Mouse (Mus musculus): ENCODE data around the gene Gm7945.
"Not testable (repeated sequence)": the region's sequence is repeated elsewhere in the genome, so short reads cannot be mapped to it uniquely, and the experiment has no call there.

DNA sequence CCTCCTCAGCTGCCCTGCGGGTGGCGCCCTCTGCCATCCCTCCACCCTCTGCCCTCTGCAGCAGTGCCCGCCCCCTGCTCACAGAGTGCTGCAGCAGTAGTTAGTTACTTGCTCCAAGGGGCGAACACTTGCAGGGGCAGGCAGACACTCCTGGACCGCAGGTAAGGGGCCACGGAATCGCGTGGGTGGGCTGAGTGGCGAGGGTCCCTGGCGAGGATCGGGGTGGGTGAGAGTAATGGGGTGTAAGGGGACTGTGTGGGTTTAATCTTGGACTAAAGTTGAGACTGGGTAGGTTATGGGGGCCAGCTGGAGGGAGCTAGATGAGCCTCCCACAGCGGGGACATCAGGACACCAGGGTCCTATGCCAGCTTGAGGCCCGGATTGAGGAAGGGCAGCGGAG, 38.5 kb upstream of the Gm7945 start:
- TF ChIP-seq CTCF (IDR thresholded peaks at IDR 0.05; ENCODE audit: borderline replicate concordance, control insufficient read depth, extremely low read depth, insufficient read depth, low read length, poor library complexity); POLR2A (IDR thresholded peaks at IDR 0.05; ENCODE audit: control insufficient read depth, extremely low read depth, insufficient read depth, low read length, poor library complexity): not testable (repeated sequence)

Measured in thymus, adult 2 months (tissue).